Mouse (Mus musculus) c-Kit-positive CD71-positive TER-119-negative erythroid progenitor cells, embryonic 14.5 days (primary cell): Measurements from ENCODE around the gene Nxnl1.

ENCODE experiments used
- DNase-seq: peaks from one replicate; pipeline ENCODE4 v3.0.0-alpha.2; 2013; ENCODE audit warnings: low read depth

The Nxnl1 gene

DNA sequence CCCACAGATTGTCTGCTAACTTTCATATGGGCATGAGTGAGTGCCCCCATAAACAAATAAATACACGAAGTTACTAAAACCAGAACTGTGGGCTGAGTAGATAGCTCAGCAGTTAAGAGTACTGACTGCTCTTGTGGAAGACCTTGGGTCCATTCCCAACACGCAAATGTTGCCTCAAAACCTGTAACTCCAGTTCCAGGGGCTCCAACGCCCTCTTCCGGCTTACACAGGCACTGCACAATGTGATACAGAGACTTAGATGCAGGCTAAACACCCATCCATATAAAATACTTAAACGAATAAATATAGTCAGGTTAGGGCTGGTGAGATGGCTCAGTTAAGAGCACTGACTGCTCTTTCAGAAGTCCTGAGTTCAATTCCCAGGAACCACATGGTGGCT, 51.4 kb downstream of the Nxnl1 start:
- DNase-seq: no peak

DNA sequence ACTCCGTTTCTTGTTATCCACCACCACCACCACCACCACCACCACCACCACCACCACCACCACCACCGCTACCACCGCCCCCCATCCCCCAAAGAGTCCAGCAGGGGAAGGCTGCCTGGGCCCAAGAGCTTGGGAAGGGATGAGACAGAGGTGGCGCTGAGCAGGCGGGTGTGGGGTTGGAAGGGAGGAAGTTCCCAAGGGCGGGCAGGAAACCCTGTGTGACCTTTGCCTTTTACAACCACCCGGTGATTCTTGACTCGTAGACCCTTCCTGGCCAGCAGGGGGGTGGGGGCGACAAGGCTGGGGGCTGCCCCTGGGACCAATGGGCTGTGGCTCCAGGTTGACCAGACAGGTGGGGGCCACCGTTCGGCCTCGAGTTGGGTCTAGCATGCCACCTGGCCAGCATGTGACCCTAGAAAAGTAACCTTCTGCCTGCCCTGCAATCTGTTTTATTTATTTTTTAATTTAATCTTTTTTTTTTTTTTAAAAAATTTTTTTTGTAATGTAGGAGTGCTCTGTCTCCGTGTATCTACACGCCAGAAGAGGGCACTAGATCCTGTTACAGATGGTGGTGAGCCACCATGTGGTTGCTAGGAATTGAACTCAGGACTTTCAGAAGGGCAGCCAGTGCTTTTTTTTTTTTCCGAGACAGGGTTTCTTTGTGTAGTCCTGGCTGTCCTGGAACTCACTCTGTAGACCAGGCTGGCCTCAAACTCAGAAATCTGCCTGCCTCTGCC, 53.2 kb downstream of the Nxnl1 start:
- DNase-seq: no peak

DNA sequence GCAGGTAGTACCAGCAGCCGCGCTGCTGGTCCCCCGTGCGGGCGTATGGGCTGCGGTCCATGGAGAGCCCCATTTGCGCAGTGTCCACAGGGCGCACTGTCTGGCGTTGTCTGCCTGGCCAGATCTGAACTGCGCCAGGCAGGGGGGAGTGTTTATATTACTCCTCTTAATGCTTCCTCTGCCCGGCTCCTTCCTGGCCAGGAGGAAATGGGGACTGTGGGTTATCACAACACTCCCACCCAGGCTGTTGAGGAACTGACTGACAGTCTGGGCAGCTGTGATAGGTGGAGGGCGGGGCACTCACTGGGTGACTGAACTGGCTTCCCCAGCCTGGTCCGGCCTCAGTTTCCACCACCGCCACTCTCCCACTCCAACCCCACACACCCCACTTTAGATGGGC, 54.8 kb downstream of the Nxnl1 start, which contains the start of gene Plvap:
Gene Plvap (minus strand): TSS at position 109 of the 400 bp plus-strand sequence.
- peak; percentile 64 for DNase-seq
